23 mouse cellular contexts compared by ENCODE assay signal in the genomic region with DNA sequence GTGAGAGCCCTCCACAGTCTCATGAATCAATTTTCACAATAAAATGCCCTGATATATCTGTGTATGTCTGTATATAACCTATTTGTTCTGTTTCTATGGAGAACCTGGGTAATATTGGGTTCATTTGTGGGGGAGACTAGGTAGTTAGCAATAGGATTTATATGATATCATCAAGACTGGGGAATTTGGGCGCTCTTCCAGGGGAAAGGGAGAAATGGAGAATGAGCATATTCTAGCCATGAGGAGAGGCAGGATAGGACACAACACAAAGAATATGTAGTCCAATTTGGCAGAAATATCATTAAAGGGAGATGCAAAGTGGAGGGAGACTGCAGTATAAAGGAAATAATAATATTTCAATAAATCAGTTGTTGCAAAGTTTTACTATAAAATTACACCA.
DNase-seq lines count a peak whose midpoint lies in the region; ATAC-seq and TF ChIP-seq lines count a peak whose summit lies in the region.
"Had no signal": no experiment of that assay in that cellular context is flagged by ENCODE, and none has a peak within 500 bp of the region (broad histone marks: within the 10 kb centered on the region; RNA-seq: fewer than 3 reads in every experiment).

No protein-coding gene starts in this region.

- peaks cover 11% of the 10 kb centered on the region; the same call in 1 of the 2 replicates for H3K27me3 ChIP-seq in heart, embryonic 10.5 days (ENCODE audit: insufficient read depth, poor library complexity, severe bottlenecking)
- no peaks in the 10 kb centered on the region for H3K27me3 ChIP-seq in hindbrain, postnatal 0 days (ENCODE audit: insufficient read depth, low read length)
- H3K27me3 ChIP-seq: CH12.LX had no signal

- H3K4me3 ChIP-seq in heart, embryonic 10.5 days: no peak overlapping the region
- H3K4me3 ChIP-seq in hindbrain, postnatal 0 days (ENCODE audit: low read length): no peak overlapping the region

- H3K9ac ChIP-seq in hindbrain, postnatal 0 days (replicated peaks; ENCODE audit: low read length): no peak overlapping the region

- no peaks in the 10 kb centered on the region for H3K9me3 ChIP-seq in heart, embryonic 10.5 days
- no peaks in the 10 kb centered on the region for H3K9me3 ChIP-seq in hindbrain, postnatal 0 days (ENCODE audit: low read length)

- 80% methylated on average over 1 of the region's 1 CpGs for WGBS in heart, embryonic 10.5 days
- WGBS in hindbrain, postnatal 0 days: 83% methylated on average over 1 of the region's 1 CpGs

- peak; percentile 29 for DNase-seq in heart, adult 11 months
- DNase-seq in heart, embryonic 10.5 days (ENCODE audit: low spot score): no peak
- DNase-seq in 3T3-L1 (ENCODE audit: low read depth, low spot score) (peak; percentile 72), NIH3T3 (ENCODE audit: low read depth) (peak; percentile 78)
- DNase-seq in hindbrain, postnatal 0 days (ENCODE audit: low spot score): no peak
- DNase-seq in layer of hippocampus, adult 9-11 months: no peak
- DNase-seq: adrenal gland, adult 2 months; adrenal gland, adult 8-10 months; adrenal gland, postnatal 10 days; adrenal gland, postnatal 14 days; adrenal gland, postnatal 25 days; adrenal gland, postnatal 36 days; B cell, adult 2 months; cerebellum, adult 11 months; cerebellum, adult 11-12 months; cerebellum, adult 18-20 months; cerebellum, adult 2 months; cerebellum, adult 8-10 months had no signal

- no peak overlapping the region for H3K27ac ChIP-seq in heart, embryonic 10.5 days
- H3K27ac ChIP-seq in hindbrain, postnatal 0 days: no peak overlapping the region

- H3K4me2 ChIP-seq in hindbrain, postnatal 0 days (ENCODE audit: low read depth, low read length): no peak overlapping the region

- H3K4me1 ChIP-seq in heart, embryonic 10.5 days: peaks cover 8% of the 10 kb centered on the region
- no peaks in the 10 kb centered on the region for H3K4me1 ChIP-seq in hindbrain, postnatal 0 days (ENCODE audit: insufficient read depth, low read length)

- no peak for TF ChIP-seq CTCF in hindbrain, postnatal 0 days (IDR thresholded peaks at IDR 0.05; ENCODE audit: low read depth)

- no peaks in the 10 kb centered on the region for H3K36me3 ChIP-seq in heart, embryonic 10.5 days
- no peaks in the 10 kb centered on the region for H3K36me3 ChIP-seq in hindbrain, postnatal 0 days (ENCODE audit: insufficient read depth, low read length)
- H3K36me3 ChIP-seq: G1E had no signal

- ATAC-seq in hindbrain, postnatal 0 days: no peak
- ATAC-seq: activated CD4-positive, CD25-positive, alpha-beta regulatory T cell, adult 4 months; CD4-positive, CD25-positive, alpha-beta regulatory T cell, adult 4 months; Patski had no signal

Comparison
In these comparisons a context has a peak if more than half of its experiments do, and no peak if none do; other contexts are left out.
1. DNase-seq: peak in heart, adult 11 months (single experiment), 3T3-L1 (single experiment) and NIH3T3 (single experiment); none in heart, embryonic 10.5 days (single experiment), hindbrain, postnatal 0 days (single experiment) and layer of hippocampus, adult 9-11 months (single experiment).